Mouse (Mus musculus) cerebellum, adult 18-20 months (tissue): ENCODE measurements around the gene Zic5.

Experiments used
- DNase-seq, 2 experiments: peaks; one replicate each; pipeline ENCODE4 v3.0.0; 2021

The Zic5 gene

DNA sequence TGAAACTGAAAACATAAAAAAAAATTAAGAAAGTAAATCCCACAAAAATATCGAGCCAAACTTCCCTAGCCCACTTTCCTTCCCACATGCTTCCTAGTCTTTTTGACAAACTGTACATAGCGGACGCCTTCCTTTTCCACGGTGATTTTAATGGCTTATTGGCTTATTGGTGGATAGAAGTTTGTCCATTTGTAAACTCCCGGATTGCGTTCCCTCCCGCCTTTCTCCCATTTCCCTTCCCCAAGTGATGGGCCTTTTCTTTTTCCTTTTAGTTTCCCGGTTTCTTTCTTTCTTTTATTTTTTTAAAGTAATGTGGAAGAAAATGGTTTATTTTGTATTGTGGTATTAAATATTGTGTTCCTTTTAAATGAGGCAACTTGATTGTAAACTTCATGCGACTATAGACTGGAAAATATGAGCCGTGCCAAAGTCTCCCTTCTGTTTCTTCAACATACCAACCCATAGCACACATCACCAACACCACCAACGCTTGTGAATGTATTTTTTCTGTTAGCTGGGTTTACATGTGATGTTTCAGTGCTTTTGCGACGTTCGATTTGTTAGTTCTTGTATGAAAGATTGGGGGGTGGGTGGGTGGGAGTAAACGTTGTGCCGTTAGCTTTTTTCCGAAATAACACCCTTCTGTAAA is 14.1 kb upstream of the Zic5 start:
- DNase-seq: peak in 1 of 2 experiments; percentile 22

DNA sequence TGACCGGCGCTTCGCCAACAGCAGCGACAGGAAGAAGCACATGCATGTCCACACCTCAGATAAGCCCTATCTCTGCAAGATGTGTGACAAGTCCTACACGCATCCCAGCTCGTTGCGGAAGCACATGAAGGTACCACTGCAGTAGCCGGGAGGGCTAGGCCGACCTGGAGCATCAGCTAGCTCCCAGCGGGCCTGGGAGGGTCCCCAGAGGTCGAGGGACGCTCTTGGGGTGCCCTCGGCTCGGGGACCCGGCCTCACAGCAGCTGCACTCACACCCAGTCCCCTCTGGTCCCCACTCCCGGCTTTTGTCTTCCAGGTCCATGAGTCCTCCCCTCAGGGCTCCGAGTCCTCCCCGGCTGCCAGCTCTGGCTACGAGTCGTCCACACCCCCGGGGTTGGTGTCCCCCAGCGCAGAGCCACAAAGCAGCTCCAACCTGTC is 13.1 kb upstream of the Zic5 start:
- peak; percentile 47 to 66 for DNase-seq

DNA sequence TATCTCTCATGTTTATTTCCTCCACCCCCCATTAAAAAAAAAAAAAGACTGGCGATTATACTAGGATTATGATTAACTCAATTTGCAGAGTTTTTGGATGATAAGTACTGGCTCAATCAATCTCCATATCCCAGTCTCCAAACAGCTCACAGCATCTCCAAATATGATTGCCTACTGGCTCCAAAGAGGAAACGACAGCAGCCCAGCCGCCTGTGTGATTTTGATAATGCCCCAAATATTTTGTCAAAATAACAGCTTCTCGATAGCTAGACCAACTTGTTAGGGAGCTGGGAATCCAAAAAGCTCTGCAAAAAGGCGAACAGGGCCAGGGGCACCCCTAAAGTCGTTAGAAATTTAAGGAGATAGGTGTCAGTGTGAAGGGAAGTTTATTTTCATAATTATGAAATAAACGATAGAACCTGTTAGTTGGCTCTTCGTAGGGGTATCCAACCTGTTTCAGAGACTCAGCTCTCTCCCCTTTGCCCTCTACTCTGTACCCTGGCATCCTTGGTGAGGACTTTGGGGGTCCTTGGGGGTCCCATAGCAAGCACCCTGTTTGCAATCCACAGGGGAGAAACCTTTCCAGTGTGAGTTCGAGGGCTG is 12.6 kb upstream of the Zic5 start:
- no peak for DNase-seq

- DNase-seq: peak in 1 of 2 experiments; percentile 51
Measured at GRCm38 (mm10) chr14:122477261-122477671, 11.8 kb upstream of the Zic5 start.

- DNase-seq: no peak
Measured at GRCm38 (mm10) chr14:122476822-122477215, 11.3 kb upstream of the Zic5 start.

DNA sequence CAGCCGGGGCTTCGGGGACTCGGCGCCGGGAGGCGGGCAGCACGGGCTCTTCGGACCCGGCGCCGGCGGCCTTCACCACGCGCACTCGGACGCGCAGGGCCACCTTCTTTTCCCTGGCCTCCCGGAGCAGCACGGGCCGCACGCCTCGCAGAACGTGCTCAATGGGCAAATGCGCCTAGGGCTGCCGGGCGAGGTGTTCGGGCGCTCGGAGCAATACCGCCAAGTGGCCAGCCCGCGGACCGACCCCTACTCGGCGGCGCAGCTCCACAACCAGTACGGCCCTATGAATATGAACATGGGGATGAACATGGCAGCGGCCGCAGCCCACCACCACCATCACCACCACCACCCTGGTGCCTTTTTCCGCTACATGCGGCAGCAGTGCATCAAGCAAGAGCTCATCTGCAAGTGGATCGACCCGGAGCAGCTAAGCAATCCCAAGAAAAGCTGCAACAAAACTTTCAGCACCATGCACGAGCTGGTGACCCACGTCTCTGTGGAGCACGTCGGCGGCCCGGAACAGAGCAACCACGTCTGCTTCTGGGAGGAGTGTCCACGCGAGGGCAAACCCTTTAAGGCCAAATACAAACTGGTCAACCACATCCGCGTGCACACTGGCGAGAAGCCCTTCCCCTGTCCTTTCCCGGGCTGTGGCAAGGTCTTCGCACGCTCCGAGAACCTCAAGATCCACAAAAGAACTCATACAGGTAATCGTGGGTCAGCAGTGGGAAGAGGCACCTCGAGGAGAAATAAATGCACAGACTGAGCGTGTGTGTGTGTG is 10.8 kb upstream of the Zic5 start:
- peak in 1 of 2 experiments; percentile 66 for DNase-seq

DNA sequence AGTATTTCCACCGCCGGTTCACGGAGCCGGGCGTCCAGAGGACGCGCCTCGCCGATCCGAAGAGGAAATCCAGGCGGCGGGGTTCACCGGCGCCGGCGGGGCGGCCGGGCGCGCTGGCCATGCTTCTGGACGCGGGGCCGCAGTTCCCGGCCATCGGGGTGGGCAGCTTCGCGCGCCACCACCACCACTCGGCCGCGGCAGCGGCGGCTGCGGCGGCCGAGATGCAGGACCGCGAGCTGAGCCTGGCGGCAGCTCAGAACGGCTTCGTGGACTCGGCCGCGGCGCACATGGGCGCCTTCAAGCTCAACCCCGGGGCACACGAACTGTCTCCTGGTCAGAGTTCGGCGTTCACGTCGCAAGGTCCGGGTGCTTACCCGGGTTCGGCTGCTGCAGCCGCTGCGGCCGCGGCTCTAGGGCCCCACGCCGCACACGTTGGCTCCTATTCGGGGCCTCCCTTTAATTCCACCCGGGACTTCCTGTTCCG is 10.1 kb upstream of the Zic5 start:
- DNase-seq: no peak

DNA sequence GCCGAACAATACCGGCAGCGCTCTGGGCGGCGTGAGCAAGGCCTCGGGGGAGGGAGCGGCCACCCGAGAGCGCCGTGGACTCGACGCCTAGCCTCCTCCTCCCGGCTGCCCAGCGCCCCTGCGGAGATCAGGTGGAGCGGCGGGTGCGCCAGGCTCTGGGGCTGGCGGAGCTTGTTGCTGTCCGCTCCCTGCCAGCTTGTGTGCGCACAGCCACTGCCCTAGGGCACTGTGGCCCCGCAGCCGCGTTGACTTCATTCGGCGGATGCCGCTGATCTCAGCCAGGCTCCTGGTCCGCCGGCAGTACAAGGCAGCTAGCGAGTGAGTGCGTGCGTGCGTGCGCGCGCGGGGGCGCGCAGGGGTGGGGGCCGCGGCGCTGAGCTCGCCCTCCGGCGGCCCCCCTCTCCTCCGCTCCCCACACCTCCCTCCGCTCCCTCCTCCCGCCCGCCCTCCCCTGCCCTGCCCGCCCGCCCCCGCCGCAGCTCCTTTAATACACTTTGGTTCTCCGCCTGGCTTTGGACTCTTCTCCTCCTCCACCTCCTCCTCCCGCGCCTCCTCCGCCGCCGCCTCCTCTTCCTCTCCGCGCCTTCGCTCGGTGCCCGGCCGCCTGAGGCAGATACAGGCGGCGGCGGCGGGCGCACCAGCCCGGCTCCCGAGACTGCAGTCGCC is 9.5 kb upstream of the Zic5 start, which contains the start of gene Zic2:
Zic2 (plus strand) TSS at position 545 of the 666 bp plus-strand sequence.
- peak; percentile 94 to 97 for DNase-seq

GRCm38 (mm10) chr14:122474041-122474890 is 8.8 kb upstream of the Zic5 start:
- DNase-seq: peak; percentile 88 to 93

GRCm38 (mm10) chr14:122473211-122473751 is 7.8 kb upstream of the Zic5 start:
- peak; percentile 45 to 61 for DNase-seq

DNA sequence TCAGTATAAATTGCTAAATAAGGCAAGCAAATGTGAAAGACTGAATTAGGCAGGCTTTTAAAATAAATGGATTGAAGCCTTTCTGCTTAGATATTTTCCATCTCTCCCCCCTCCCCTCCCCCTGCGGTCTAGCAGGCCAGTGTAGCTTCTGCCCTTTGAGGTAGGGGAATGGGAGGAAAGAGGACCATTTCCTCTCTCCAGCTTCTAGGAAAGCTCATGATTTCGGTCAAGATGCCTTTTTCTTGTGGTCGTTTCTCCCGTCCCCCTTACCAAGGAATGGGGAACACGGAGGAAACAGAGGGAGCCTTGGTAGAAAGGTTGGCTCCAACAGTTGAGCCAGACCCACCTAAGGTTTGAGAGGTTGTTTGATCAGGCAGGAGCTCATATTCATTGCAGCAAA is 7.2 kb upstream of the Zic5 start:
- peak in 1 of 2 experiments; percentile 48 for DNase-seq

DNA sequence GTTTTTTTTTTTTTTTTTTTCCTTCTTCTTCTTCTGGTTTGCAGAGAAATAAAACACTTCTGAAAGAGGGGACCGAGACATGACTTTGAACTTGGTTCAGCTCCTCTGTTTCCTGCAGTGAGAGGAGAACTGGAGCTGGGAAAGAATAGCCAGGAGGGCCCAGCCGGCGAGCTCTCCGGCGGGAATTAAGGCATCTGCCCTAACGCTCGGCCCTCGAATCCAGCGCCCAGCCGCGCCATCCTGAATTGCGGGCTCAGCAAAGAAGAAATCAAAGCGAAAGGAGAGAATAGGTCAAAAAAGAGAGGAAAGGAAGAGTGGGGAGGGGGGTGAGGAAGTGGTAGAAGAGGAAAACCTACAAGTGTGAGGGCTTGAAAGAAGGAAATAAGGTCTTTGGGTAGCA is 6.7 kb upstream of the Zic5 start:
- peak; percentile 45 to 67 for DNase-seq

GRCm38 (mm10) chr14:122471449-122472085 is 6.1 kb upstream of the Zic5 start:
- peak; percentile 53 to 78 for DNase-seq

DNA sequence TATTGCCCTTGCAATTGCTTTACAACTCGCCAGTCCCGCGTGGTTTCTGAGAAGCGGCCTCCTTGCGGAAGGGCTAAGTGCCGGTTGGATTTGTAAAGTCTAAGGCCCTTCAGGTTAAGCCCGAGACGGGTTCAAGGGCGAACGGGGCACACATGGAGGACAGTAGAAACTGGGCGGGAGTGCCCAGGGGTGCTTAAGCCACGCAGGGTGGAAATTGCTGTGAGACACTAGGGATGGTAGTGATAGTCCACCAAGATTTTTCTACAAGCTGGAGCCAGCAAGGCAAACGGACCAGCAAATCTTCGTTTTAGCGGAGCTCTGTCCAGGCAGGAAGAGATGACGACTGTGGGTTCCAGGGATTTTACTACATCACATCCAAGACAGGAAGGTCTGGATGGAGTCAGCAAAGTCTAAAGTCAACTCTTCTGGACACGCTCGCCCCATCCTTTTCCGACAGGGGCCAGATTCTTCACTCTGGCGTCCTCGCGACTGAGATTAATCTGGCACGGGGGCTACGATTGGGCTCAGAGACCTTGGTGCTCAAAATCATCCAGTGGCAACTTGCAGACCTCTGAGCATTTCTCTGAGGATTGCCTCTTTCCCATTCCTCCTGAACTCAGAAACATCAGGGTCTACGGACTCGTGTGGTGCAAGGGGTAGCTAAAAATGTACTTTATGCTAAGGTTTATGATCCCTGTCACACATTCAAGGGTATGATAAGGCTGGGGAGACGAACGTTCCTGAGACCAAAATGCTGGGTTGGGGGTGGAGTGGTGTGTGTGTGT is 3.7 kb upstream of the Zic5 start:
- peak; percentile 47 to 69 for DNase-seq

GRCm38 (mm10) chr14:122467926-122468841 is 2.7 kb upstream of the Zic5 start:
- DNase-seq: peak; percentile 54 to 65

DNA sequence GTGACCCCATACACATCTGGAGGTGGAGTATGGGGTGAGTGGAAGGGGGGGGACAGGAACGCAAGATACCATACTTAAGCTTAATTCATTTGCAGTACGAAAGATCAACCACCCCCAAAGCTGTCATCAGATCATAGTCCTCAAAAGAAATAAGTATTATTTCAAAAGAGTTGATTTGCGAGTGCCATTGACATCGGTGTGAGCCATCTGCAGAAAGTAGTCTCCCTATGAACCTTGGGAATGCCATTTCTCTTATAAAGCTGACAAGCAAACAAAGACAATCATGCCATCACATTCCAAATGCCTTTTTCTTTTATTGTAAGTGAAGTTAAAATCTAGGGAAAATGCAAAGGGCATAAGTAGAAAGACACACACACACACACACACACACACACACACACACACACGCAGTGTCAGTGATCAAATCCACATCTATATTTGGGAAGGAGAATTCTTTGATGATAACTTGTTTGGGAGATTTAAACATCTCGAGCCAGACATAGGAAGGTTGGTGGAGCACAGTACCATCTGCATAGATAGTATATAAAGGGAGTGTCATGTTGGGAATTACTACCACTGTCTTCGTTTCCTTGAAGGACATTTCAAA is 1.4 kb upstream of the Zic5 start:
- peak in 1 of 2 experiments; percentile 18 for DNase-seq

GRCm38 (mm10) chr14:122465931-122466490 is 534 bp upstream of the Zic5 start:
- DNase-seq: peak in 1 of 2 experiments; percentile 30

GRCm38 (mm10) chr14:122464351-122464762 is 1.1 kb downstream of the Zic5 start:
- no peak for DNase-seq
